Mouse (Mus musculus): ENCODE measurements around the gene Pla2g4d. TPM values are rescaled to one million over a fixed set of nuclear protein-coding genes. Genes with fewer than 3 reads are reported as not detected.

Gene Pla2g4d
- polyA plus RNA-seq, 1 experiment from 2014 or later, result not detected

- 90% methylated on average over 4 of the region's 4 CpGs for WGBS
- no peak for ATAC-seq (ENCODE audit: insufficient read depth, low FRiP score, low TSS enrichment)
These were observed 10.9 kb upstream of the Pla2g4d start for GRCm38 (mm10) chr2:120299866-120300265.

GRCm38 (mm10) chr2:120296160-120296559 is 7.2 kb upstream of the Pla2g4d start:
- no peak for ATAC-seq (ENCODE audit: insufficient read depth, low FRiP score, low TSS enrichment)
- Histone ChIP-seq H3K4me1 (ENCODE audit: control insufficient read depth, insufficient read depth, low read length) (no peaks in the 10 kb centered on the region), H3K36me3 (ENCODE audit: control insufficient read depth, insufficient read depth, low read length) (no peaks in the 10 kb centered on the region), H3K4me2 (ENCODE audit: low read depth) (no peak overlapping the region), H3K27me3 (ENCODE audit: control insufficient read depth, insufficient read depth, low read length) (no peaks in the 10 kb centered on the region), H3K27ac (ENCODE audit: low read depth, low read length) (no peak overlapping the region), H3K9ac (ENCODE audit: low read length) (no peak overlapping the region), H3K4me3 (ENCODE audit: low read depth, low read length) (no peak overlapping the region), H3K9me3 (ENCODE audit: control insufficient read depth, low read length) (no peaks in the 10 kb centered on the region)
- no peak for DNase-seq (ENCODE audit: low spot score)
- 7% methylated on average over 2 of the region's 2 CpGs for WGBS

More at GRCm38 (mm10) chr2:120299866-120300265, 10.9 kb upstream of the Pla2g4d start:
- no peak for DNase-seq (ENCODE audit: low spot score)
- Histone ChIP-seq H3K27ac (ENCODE audit: low read depth, low read length) (no peak overlapping the region), H3K9me3 (ENCODE audit: control insufficient read depth, low read length) (no peaks in the 10 kb centered on the region), H3K9ac (ENCODE audit: low read length) (no peak overlapping the region), H3K27me3 (ENCODE audit: control insufficient read depth, insufficient read depth, low read length) (no peaks in the 10 kb centered on the region), H3K4me3 (ENCODE audit: low read depth, low read length) (no peak overlapping the region), H3K4me1 (ENCODE audit: control insufficient read depth, insufficient read depth, low read length) (no peaks in the 10 kb centered on the region), H3K4me2 (ENCODE audit: low read depth) (no peak overlapping the region), H3K36me3 (ENCODE audit: control insufficient read depth, insufficient read depth, low read length) (no peaks in the 10 kb centered on the region)

GRCm38 (mm10) chr2:120291471-120292078 is 2.6 kb upstream of the Pla2g4d start:
- H3K4me3 ChIP-seq (ENCODE audit: low read depth, low read length), result no peak overlapping the region
- H3K9me3 ChIP-seq (ENCODE audit: control insufficient read depth, low read length), result no peaks in the 10 kb centered on the region
- no peaks in the 10 kb centered on the region for H3K4me1 ChIP-seq (ENCODE audit: control insufficient read depth, insufficient read depth, low read length)
- H3K27ac ChIP-seq (ENCODE audit: low read depth, low read length), result no peak overlapping the region
- DNase-seq (ENCODE audit: low spot score), result no peak
- no peaks in the 10 kb centered on the region for H3K36me3 ChIP-seq (ENCODE audit: control insufficient read depth, insufficient read depth, low read length)
- H3K9ac ChIP-seq (ENCODE audit: low read length), result no peak overlapping the region
- WGBS, result 86% methylated on average over 8 of the region's 9 CpGs
- no peak for ATAC-seq (ENCODE audit: insufficient read depth, low FRiP score, low TSS enrichment)
- H3K4me2 ChIP-seq (ENCODE audit: low read depth), result no peak overlapping the region
- H3K27me3 ChIP-seq (ENCODE audit: control insufficient read depth, insufficient read depth, low read length), result no peaks in the 10 kb centered on the region

GRCm38 (mm10) chr2:120288401-120288800 is 596 bp downstream of the Pla2g4d start:
- Histone ChIP-seq H3K27ac (ENCODE audit: low read depth, low read length) (no peak overlapping the region), H3K4me3 (ENCODE audit: low read depth, low read length) (no peak overlapping the region), H3K9ac (ENCODE audit: low read length) (no peak overlapping the region), H3K4me2 (ENCODE audit: low read depth) (no peak overlapping the region), H3K36me3 (ENCODE audit: control insufficient read depth, insufficient read depth, low read length) (no peaks in the 10 kb centered on the region), H3K27me3 (ENCODE audit: control insufficient read depth, insufficient read depth, low read length) (no peaks in the 10 kb centered on the region), H3K4me1 (ENCODE audit: control insufficient read depth, insufficient read depth, low read length) (no peaks in the 10 kb centered on the region), H3K9me3 (ENCODE audit: control insufficient read depth, low read length) (no peaks in the 10 kb centered on the region)
- ATAC-seq (ENCODE audit: insufficient read depth, low FRiP score, low TSS enrichment) (no peak), DNase-seq (ENCODE audit: low spot score) (no peak)
- WGBS, result 84% methylated on average over 3 of the region's 3 CpGs

- Histone ChIP-seq H3K4me3 (ENCODE audit: low read depth, low read length) (no peak overlapping the region), H3K27ac (ENCODE audit: low read depth, low read length) (no peak overlapping the region), H3K4me1 (ENCODE audit: control insufficient read depth, insufficient read depth, low read length) (no peaks in the 10 kb centered on the region), H3K9me3 (ENCODE audit: control insufficient read depth, low read length) (no peaks in the 10 kb centered on the region), H3K36me3 (ENCODE audit: control insufficient read depth, insufficient read depth, low read length) (no peaks in the 10 kb centered on the region), H3K9ac (ENCODE audit: low read length) (no peak overlapping the region), H3K27me3 (ENCODE audit: control insufficient read depth, insufficient read depth, low read length) (no peaks in the 10 kb centered on the region), H3K4me2 (ENCODE audit: low read depth) (no peak overlapping the region)
- no peak for DNase-seq (ENCODE audit: low spot score)
- ATAC-seq (ENCODE audit: insufficient read depth, low FRiP score, low TSS enrichment), result no peak
- WGBS, result 74% methylated on average over 4 of the region's 4 CpGs
These were observed 3.4 kb downstream of the Pla2g4d start for GRCm38 (mm10) chr2:120285639-120286038.

GRCm38 (mm10) chr2:120284705-120285104 is 4.3 kb downstream of the Pla2g4d start:
- H3K4me3 ChIP-seq (ENCODE audit: low read depth, low read length), result no peak overlapping the region
- no peak overlapping the region for H3K9ac ChIP-seq (ENCODE audit: low read length)
- no peak for ATAC-seq (ENCODE audit: insufficient read depth, low FRiP score, low TSS enrichment)
- no peaks in the 10 kb centered on the region for H3K9me3 ChIP-seq (ENCODE audit: control insufficient read depth, low read length)
- no peaks in the 10 kb centered on the region for H3K36me3 ChIP-seq (ENCODE audit: control insufficient read depth, insufficient read depth, low read length)
- H3K4me2 ChIP-seq (ENCODE audit: low read depth), result no peak overlapping the region
- H3K27ac ChIP-seq (ENCODE audit: low read depth, low read length), result no peak overlapping the region
- no peaks in the 10 kb centered on the region for H3K4me1 ChIP-seq (ENCODE audit: control insufficient read depth, insufficient read depth, low read length)
- H3K27me3 ChIP-seq (ENCODE audit: control insufficient read depth, insufficient read depth, low read length), result no peaks in the 10 kb centered on the region
- no peak for DNase-seq (ENCODE audit: low spot score)

GRCm38 (mm10) chr2:120284094-120284493 is 4.9 kb downstream of the Pla2g4d start:
- H3K27me3 ChIP-seq (ENCODE audit: control insufficient read depth, insufficient read depth, low read length), result no peaks in the 10 kb centered on the region
- H3K9ac ChIP-seq (ENCODE audit: low read length), result no peak overlapping the region
- no peak overlapping the region for H3K4me2 ChIP-seq (ENCODE audit: low read depth)
- no peak overlapping the region for H3K4me3 ChIP-seq (ENCODE audit: low read depth, low read length)
- no peak for DNase-seq (ENCODE audit: low spot score)
- no peak overlapping the region for H3K27ac ChIP-seq (ENCODE audit: low read depth, low read length)
- 83% methylated on average over 5 of the region's 5 CpGs for WGBS
- no peaks in the 10 kb centered on the region for H3K9me3 ChIP-seq (ENCODE audit: control insufficient read depth, low read length)
- no peak for ATAC-seq (ENCODE audit: insufficient read depth, low FRiP score, low TSS enrichment)
- H3K36me3 ChIP-seq (ENCODE audit: control insufficient read depth, insufficient read depth, low read length), result no peaks in the 10 kb centered on the region
- H3K4me1 ChIP-seq (ENCODE audit: control insufficient read depth, insufficient read depth, low read length), result no peaks in the 10 kb centered on the region

- H3K9me3 ChIP-seq (ENCODE audit: control insufficient read depth, low read length), result no peaks in the 10 kb centered on the region
- no peaks in the 10 kb centered on the region for H3K4me1 ChIP-seq (ENCODE audit: control insufficient read depth, insufficient read depth, low read length)
These were observed 5.4 kb downstream of the Pla2g4d start for GRCm38 (mm10) chr2:120283550-120283949.

GRCm38 (mm10) chr2:120281221-120281620 is 7.8 kb downstream of the Pla2g4d start:
- H3K4me1 ChIP-seq (ENCODE audit: control insufficient read depth, insufficient read depth, low read length), result no peaks in the 10 kb centered on the region
- H3K9me3 ChIP-seq (ENCODE audit: control insufficient read depth, low read length), result no peaks in the 10 kb centered on the region
- H3K9ac ChIP-seq (ENCODE audit: low read length), result no peak overlapping the region
- no peak for DNase-seq (ENCODE audit: low spot score)
- no peaks in the 10 kb centered on the region for H3K36me3 ChIP-seq (ENCODE audit: control insufficient read depth, insufficient read depth, low read length)
- no peak for ATAC-seq (ENCODE audit: insufficient read depth, low FRiP score, low TSS enrichment)
- H3K27ac ChIP-seq (ENCODE audit: low read depth, low read length), result no peak overlapping the region
- 60% methylated on average over 3 of the region's 3 CpGs for WGBS
- no peak overlapping the region for H3K4me2 ChIP-seq (ENCODE audit: low read depth)
- no peaks in the 10 kb centered on the region for H3K27me3 ChIP-seq (ENCODE audit: control insufficient read depth, insufficient read depth, low read length)
- no peak overlapping the region for H3K4me3 ChIP-seq (ENCODE audit: low read depth, low read length)

More at GRCm38 (mm10) chr2:120283550-120283949, 5.4 kb downstream of the Pla2g4d start:
- no peak overlapping the region for H3K4me3 ChIP-seq (ENCODE audit: low read depth, low read length)
- no peak overlapping the region for H3K9ac ChIP-seq (ENCODE audit: low read length)
- no peaks in the 10 kb centered on the region for H3K36me3 ChIP-seq (ENCODE audit: control insufficient read depth, insufficient read depth, low read length)
- no peak overlapping the region for H3K4me2 ChIP-seq (ENCODE audit: low read depth)
- H3K27ac ChIP-seq (ENCODE audit: low read depth, low read length), result no peak overlapping the region
- 63% methylated on average over 6 of the region's 6 CpGs for WGBS
- no peak for ATAC-seq (ENCODE audit: insufficient read depth, low FRiP score, low TSS enrichment)
- no peak for DNase-seq (ENCODE audit: low spot score)
- no peaks in the 10 kb centered on the region for H3K27me3 ChIP-seq (ENCODE audit: control insufficient read depth, insufficient read depth, low read length)
